In genomic region chr5:128684192-128684591, GRCm38 (mm10) we compare ENCODE assay signal across 11 mouse cellular contexts. TPM values are rescaled to one million over a fixed set of nuclear protein-coding genes. Genes with fewer than 3 reads are reported as not detected.
DNase-seq lines count a peak whose midpoint lies in the region; ATAC-seq lines count a peak whose summit lies in the region.
"Had no signal": no experiment of that assay in that cellular context is flagged by ENCODE, and none has a peak within 500 bp of the region (broad histone marks: within the 10 kb centered on the region; RNA-seq: fewer than 3 reads in every experiment).

No protein-coding gene starts in this region.

- H3K4me3 ChIP-seq in kidney, embryonic 16.5 days (ENCODE audit: low read length): 0 out of 2 replicates have a peak overlapping the region, but pooled peaks have one; percentile 4
- H3K4me3 ChIP-seq in embryonic facial prominence, embryonic 15.5 days (replicated peaks): no peak overlapping the region
- H3K4me3 ChIP-seq in hindbrain, embryonic 13.5 days: no peak overlapping the region

- DNase-seq in kidney, postnatal 36 days: no peak
- peak; percentile 26 for DNase-seq in neural tube, embryonic 10.5 days (ENCODE audit: extremely low spot score, low spot score)
- no peak for DNase-seq in adrenal gland, adult 2 months
- DNase-seq in spleen, adult 12 weeks (ENCODE audit: low spot score): no peak
- DNase-seq in frontal cortex, postnatal 14 days (ENCODE audit: low spot score in 2 of 2): no peak

- H3K4me2 ChIP-seq in kidney, embryonic 16.5 days (replicated peaks; ENCODE audit: low read depth, low read length): peak overlapping the region; percentile 49
- peak overlapping the region; percentile 38 for H3K4me2 ChIP-seq in embryonic facial prominence, embryonic 15.5 days (replicated peaks)
- peak overlapping the region; percentile 39 for H3K4me2 ChIP-seq in hindbrain, embryonic 13.5 days

- ATAC-seq in kidney, embryonic 16.5 days (ENCODE audit: low FRiP score, low TSS enrichment): peak; percentile 62
- peak; percentile 65; the same call in 1 of the 2 replicates for ATAC-seq in embryonic facial prominence, embryonic 15.5 days (ENCODE audit: insufficient number of reproducible peaks, low FRiP score, low TSS enrichment, low read depth)
- ATAC-seq in hindbrain, embryonic 13.5 days (ENCODE audit: low FRiP score): no peak

- peaks cover 18% of the 10 kb centered on the region for H3K9me3 ChIP-seq in kidney, embryonic 16.5 days (ENCODE audit: low read length)
- no peaks in the 10 kb centered on the region for H3K9me3 ChIP-seq in embryonic facial prominence, embryonic 15.5 days (replicated peaks)
- H3K9me3 ChIP-seq in hindbrain, embryonic 13.5 days: peaks cover 16% of the 10 kb centered on the region

- peaks cover 3% of the 10 kb centered on the region; the same call in 1 of the 2 replicates for H3K4me1 ChIP-seq in kidney, embryonic 16.5 days (ENCODE audit: insufficient read depth, low read length)
- peaks cover 8% of the 10 kb centered on the region for H3K4me1 ChIP-seq in embryonic facial prominence, embryonic 15.5 days
- peaks cover 10% of the 10 kb centered on the region for H3K4me1 ChIP-seq in hindbrain, embryonic 13.5 days (replicated peaks)

- 9% methylated on average over 10 of the region's 10 CpGs for WGBS in kidney, embryonic 16.5 days
- 4% methylated on average over 10 of the region's 10 CpGs for WGBS in embryonic facial prominence, embryonic 15.5 days
- WGBS in hindbrain, embryonic 13.5 days: 7% methylated on average over 10 of the region's 10 CpGs

- H3K9ac ChIP-seq in kidney, embryonic 16.5 days (replicated peaks; ENCODE audit: low read length): no peak overlapping the region
- H3K9ac ChIP-seq in embryonic facial prominence, embryonic 15.5 days: no peak overlapping the region
- H3K9ac ChIP-seq in hindbrain, embryonic 13.5 days: no peak overlapping the region

- no peaks in the 10 kb centered on the region for H3K27me3 ChIP-seq in kidney, embryonic 16.5 days (ENCODE audit: insufficient read depth, low read length)
- no peaks in the 10 kb centered on the region for H3K27me3 ChIP-seq in embryonic facial prominence, embryonic 15.5 days
- H3K27me3 ChIP-seq in hindbrain, embryonic 13.5 days: peaks cover 15% of the 10 kb centered on the region; the same call in 1 of the 2 replicates

- peak overlapping the region; percentile 41; the same call in 1 of the 2 replicates for H3K27ac ChIP-seq in kidney, embryonic 16.5 days (ENCODE audit: low read length)
- H3K27ac ChIP-seq in embryonic facial prominence, embryonic 15.5 days (replicated peaks): no peak overlapping the region
- no peak overlapping the region for H3K27ac ChIP-seq in hindbrain, embryonic 13.5 days

- H3K36me3 ChIP-seq in kidney, embryonic 16.5 days (ENCODE audit: insufficient read depth, low read length): no peaks in the 10 kb centered on the region
- no peaks in the 10 kb centered on the region for H3K36me3 ChIP-seq in embryonic facial prominence, embryonic 15.5 days
- H3K36me3 ChIP-seq in hindbrain, embryonic 13.5 days: no peaks in the 10 kb centered on the region

RNA-seq across cellular contexts. Expression of gene Piwil1, which starts 18.1 kb away (rescaled TPM):
- polyA plus RNA-seq in kidney, embryonic 16.5 days (2015; fragmentation: Nextera tagmentation; extraction: Ambion mirVana): 0.05 TPM in 1 of 2 replicates, not detected in the other
- polyA plus RNA-seq in embryonic facial prominence, embryonic 15.5 days (2015; fragmentation: Nextera tagmentation; extraction: Ambion mirVana): not detected in 2 replicates
- 0.18 and 0.19 TPM in 2 replicates for polyA plus RNA-seq in hindbrain, embryonic 13.5 days (2015; fragmentation: Nextera tagmentation; extraction: Ambion mirVana)
- total RNA-seq in adrenal gland, adult 2 months (2021): not detected
- 0.02 and 0.03 TPM in 2 replicates for polyA plus RNA-seq in adrenal gland, adult 2 months (2012; rRNA removed)
- total RNA-seq: granulocyte monocyte progenitor cell, adult 5-6 weeks; layer of hippocampus, adult 8-10 months had no signal
- polyA plus RNA-seq: thymus, postnatal 0 days had no signal
